Mouse (Mus musculus) urinary bladder, postnatal 0 days (tissue): ENCODE data around the gene Nkx2-4. TPM values are rescaled to one million over a fixed set of nuclear protein-coding genes. Genes with fewer than 3 reads are reported as not detected.

ENCODE experiments used
- polyA plus RNA-seq: library from polyadenylated mRNA; unstranded; fragments of >200 nt; fragmentation: Nextera tagmentation; extraction: Ambion mirVana; gene quantifications from 2 replicates; pipeline ENCODE4 v1.2.1, GENCODE M21; 2015

Nkx2-4 gene
- not detected in 2 replicates for polyA plus RNA-seq

GRCm38 (mm10) chr2:147085072-147085870, at the start of gene Nkx2-4:
Nkx2-4 (minus strand) TSS chr2:147085445.

Other genes starting within 250 kb of the Nkx2-4 start
- 28.3 and 34.2 TPM in 2 replicates for gene Kiz, start 229.6 kb downstream of the Nkx2-4 start, polyA plus RNA-seq
- 38.3 and 42.6 TPM in 2 replicates for gene Xrn2, start 72.4 kb downstream of the Nkx2-4 start, polyA plus RNA-seq
- gene Nkx2-2, start 108.8 kb upstream of the Nkx2-4 start, polyA plus RNA-seq = not detected in 2 replicates